Mouse (Mus musculus) lung, postnatal 25 days (tissue): Measurements from ENCODE around the gene Dll3.
"Not testable (repeated sequence)": the region's sequence is repeated elsewhere in the genome, so short reads cannot be mapped to it uniquely, and the experiment has no call there.

Source experiments
- DNase-seq: peaks from one replicate; pipeline ENCODE4 v3.0.0; 2022; ENCODE audit warnings: low spot score

The Dll3 gene

GRCm38 (mm10) chr7:28251976-28252375, 50.1 kb downstream of the Dll3 start:
- DNase-seq = no peak

GRCm38 (mm10) chr7:28248957-28249356, 53.1 kb downstream of the Dll3 start:
- no peak for DNase-seq

DNA sequence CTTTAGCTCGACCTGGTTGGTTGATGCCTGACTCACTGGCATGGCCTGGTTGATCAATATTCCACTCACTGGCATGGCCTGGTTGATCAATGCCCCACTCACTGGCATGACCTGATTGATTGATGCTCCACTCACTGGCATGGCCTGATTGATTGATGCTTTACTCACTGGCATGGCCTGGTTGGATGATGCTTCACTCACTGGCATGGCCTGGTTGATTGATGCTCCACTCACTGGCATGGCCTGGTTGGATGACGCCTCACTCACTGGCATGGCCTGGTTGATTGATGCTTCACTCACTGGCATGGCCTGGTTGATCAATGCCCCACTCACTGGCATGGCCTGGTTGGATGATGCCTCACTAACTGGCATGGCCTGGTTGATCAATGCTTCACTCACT, 58.1 kb downstream of the Dll3 start:
- not testable (repeated sequence) for DNase-seq
